ENCODE assay signal across 10 mouse cellular contexts in genomic region chr2:116019466-116019794, GRCm38 (mm10). TPM values are rescaled to one million over a fixed set of nuclear protein-coding genes. Genes with fewer than 3 reads are reported as not detected.
DNase-seq lines count a peak whose midpoint lies in the region; ATAC-seq and TF ChIP-seq lines count a peak whose summit lies in the region.
"Had no signal": no experiment of that assay in that cellular context is flagged by ENCODE, and none has a peak within 500 bp of the region (broad histone marks: within the 10 kb centered on the region; RNA-seq: fewer than 3 reads in every experiment).

No protein-coding gene starts in this region.

- peaks cover 25% of the 10 kb centered on the region for H3K36me3 ChIP-seq in hindbrain, embryonic 10.5 days
- no peaks in the 10 kb centered on the region; the same call in 1 of the 2 replicates for H3K36me3 ChIP-seq in midbrain, embryonic 13.5 days
- H3K36me3 ChIP-seq in stomach, postnatal 0 days (ENCODE audit: control insufficient read depth, insufficient read depth, low read length): 0 out of 2 replicates have a peak, but pooled peaks cover 3% of the 10 kb centered on the region
- H3K36me3 ChIP-seq: limb, embryonic 13.5 days had no signal

- H3K9ac ChIP-seq in midbrain, embryonic 13.5 days (replicated peaks): peak overlapping the region; percentile 56
- H3K9ac ChIP-seq in stomach, postnatal 0 days (ENCODE audit: low read length): no peak overlapping the region

- peaks cover 51% of the 10 kb centered on the region for H3K4me1 ChIP-seq in hindbrain, embryonic 10.5 days (replicated peaks)
- peaks cover 36% of the 10 kb centered on the region for H3K4me1 ChIP-seq in midbrain, embryonic 13.5 days (replicated peaks)
- H3K4me1 ChIP-seq in stomach, postnatal 0 days (replicated peaks; ENCODE audit: control insufficient read depth, insufficient read depth): peaks cover 4% of the 10 kb centered on the region; the same call in 1 of the 2 replicates

- no peaks in the 10 kb centered on the region for H3K27me3 ChIP-seq in hindbrain, embryonic 10.5 days (ENCODE audit: insufficient read depth, poor library complexity, severe bottlenecking)
- peaks cover 13% of the 10 kb centered on the region for H3K27me3 ChIP-seq in midbrain, embryonic 13.5 days
- H3K27me3 ChIP-seq in stomach, postnatal 0 days (ENCODE audit: control insufficient read depth, insufficient read depth, low read length): no peaks in the 10 kb centered on the region

- H3K4me3 ChIP-seq in hindbrain, embryonic 10.5 days: peak overlapping the region; percentile 10; the same call in 1 of the 2 replicates
- H3K4me3 ChIP-seq in midbrain, embryonic 13.5 days (replicated peaks): no peak overlapping the region
- no peak overlapping the region for H3K4me3 ChIP-seq in stomach, postnatal 0 days (ENCODE audit: low read depth, low read length)
- H3K4me3 ChIP-seq: limb, embryonic 13.5 days had no signal

- peak; percentile 47 for DNase-seq in retina, postnatal 1 day
- DNase-seq in retina, embryonic 14.5 days (ENCODE audit: low spot score): no peak
- peak; percentile 47 for DNase-seq in hindbrain, embryonic 10.5 days (ENCODE audit: low spot score)
- no peak for DNase-seq in stomach, postnatal 0 days (ENCODE audit: low spot score)
- DNase-seq in adrenal gland, adult 8-10 months: no peak
- no peak for DNase-seq in cerebellum, adult 18-20 months
- DNase-seq: lung, postnatal 10 days had no signal

- no peaks in the 10 kb centered on the region for H3K9me3 ChIP-seq in hindbrain, embryonic 10.5 days
- no peaks in the 10 kb centered on the region for H3K9me3 ChIP-seq in midbrain, embryonic 13.5 days
- no peaks in the 10 kb centered on the region for H3K9me3 ChIP-seq in stomach, postnatal 0 days (ENCODE audit: control insufficient read depth, low read length)
- H3K9me3 ChIP-seq: limb, embryonic 13.5 days had no signal

- WGBS in hindbrain, embryonic 10.5 days: 33% methylated on average over 6 of the region's 6 CpGs
- WGBS in midbrain, embryonic 13.5 days: 12% methylated on average over 6 of the region's 6 CpGs
- WGBS in stomach, postnatal 0 days: 57% methylated on average over 6 of the region's 6 CpGs

- peak overlapping the region; percentile 43 for H3K4me2 ChIP-seq in midbrain, embryonic 13.5 days (replicated peaks)
- no peak overlapping the region for H3K4me2 ChIP-seq in stomach, postnatal 0 days (replicated peaks; ENCODE audit: low read depth)

- TF ChIP-seq EP300 in stomach, postnatal 0 days (optimal IDR thresholded peaks at IDR 0.05): no peak

- peak; percentile 26; the same call in 1 of the 2 replicates for ATAC-seq in midbrain, embryonic 13.5 days
- no peak; the same call in 1 of the 2 replicates for ATAC-seq in stomach, postnatal 0 days (ENCODE audit: low FRiP score, low TSS enrichment)
- ATAC-seq in erythroblast, adult 5-6 weeks (replicated peaks; ENCODE audit: low FRiP score, poor library complexity, severe bottlenecking): no peak

- peak overlapping the region; percentile 90 for H3K27ac ChIP-seq in hindbrain, embryonic 10.5 days
- peak overlapping the region; percentile 88 for H3K27ac ChIP-seq in midbrain, embryonic 13.5 days
- H3K27ac ChIP-seq in stomach, postnatal 0 days (replicated peaks): peak overlapping the region; percentile 24; the same call in 1 of the 2 replicates
- H3K27ac ChIP-seq: limb, embryonic 13.5 days had no signal

- no peak for TF ChIP-seq CTCF in stomach, postnatal 0 days (IDR thresholded peaks at IDR 0.05; ENCODE audit: low read depth)

RNA-seq across cellular contexts. Expression of gene Meis2, which starts 46.2 kb away (rescaled TPM):
- 61.3 and 91.1 TPM in 2 replicates for polyA plus RNA-seq in hindbrain, embryonic 10.5 days (2016; fragmentation: Nextera tagmentation; extraction: Ambion mirVana)
- 69.4 and 79.0 TPM in 2 replicates for polyA plus RNA-seq in midbrain, embryonic 13.5 days (2015; fragmentation: Nextera tagmentation; extraction: Ambion mirVana)
- polyA plus RNA-seq in stomach, postnatal 0 days (2015; fragmentation: Nextera tagmentation; extraction: Ambion mirVana): 17.7 and 20.2 TPM in 2 replicates
- total RNA-seq in adrenal gland, adult 8-10 months (2022): 100 to 1,000 TPM; 197 to 340 (median 252) TPM
- total RNA-seq in erythroblast, adult 5-6 weeks (2015; ENCODE audit: low replicate concordance): 0.63 TPM in 1 of 2 replicates, not detected in the other
- total RNA-seq in erythroblast, adult 5-6 weeks (2017; ENCODE audit: low replicate concordance): not detected in 2 replicates

Comparison
In these comparisons a context has a peak if more than half of its experiments do, and no peak if none do; other contexts are left out.
1. DNase-seq: peak in retina, postnatal 1 day (single experiment) and hindbrain, embryonic 10.5 days (single experiment); none in retina, embryonic 14.5 days (single experiment), stomach, postnatal 0 days (single experiment), adrenal gland, adult 8-10 months (single experiment) and cerebellum, adult 18-20 months (0 of 2).
2. H3K27ac ChIP-seq: peak in every context shown above with its lines; median percentile 90 in hindbrain, embryonic 10.5 days; 88 in midbrain, embryonic 13.5 days; 24 in stomach, postnatal 0 days.